Mouse (Mus musculus) kidney, embryonic 16.5 days (tissue): Measurements from ENCODE around the gene Crxos. TPM values are rescaled to one million over a fixed set of nuclear protein-coding genes. Genes with fewer than 3 reads are reported as not detected.

ENCODE experiments used
- ATAC-seq: fragments of 200-750 bp; cut with Nextera tagmentation; 2 replicates; pipeline ENCODE4 v1.8.0; 2017; ENCODE audit warnings: moderate TSS enrichment; ENCODE audit not compliant: low FRiP score, low TSS enrichment
- H3K27ac ChIP-seq: fragments of 300-500 bp; sonication (generic); 2 replicates; pipeline ENCODE4 v1.5.1; 2014; ENCODE audit warnings: low read length
- H3K27me3 ChIP-seq: fragments of 300-500 bp; sonication (generic); 2 replicates; pipeline ENCODE4 v1.6.1; 2014; ENCODE audit warnings: low read length, control low read depth, mixed read lengths; ENCODE audit not compliant: insufficient read depth
- H3K36me3 ChIP-seq: fragments of 300-500 bp; sonication (generic); 2 replicates; pipeline ENCODE4 v1.6.1; 2014; ENCODE audit warnings: low read length, control low read depth, mixed read lengths; ENCODE audit not compliant: insufficient read depth
- H3K4me1 ChIP-seq: fragments of 300-500 bp; sonication (generic); 2 replicates; pipeline ENCODE4 v1.6.1; 2014; ENCODE audit warnings: low read length, control low read depth, mixed read lengths; ENCODE audit not compliant: insufficient read depth
- H3K4me2 ChIP-seq: fragments of 300-500 bp; sonication (generic); replicated peaks from 2 replicates; pipeline ENCODE4 v1.6.1; 2014; ENCODE audit warnings: low read depth, low read length
- H3K4me3 ChIP-seq: fragments of 300-500 bp; sonication (generic); 2 replicates; pipeline ENCODE4 v1.5.1; 2014; ENCODE audit warnings: mild to moderate bottlenecking, low read length
- H3K9ac ChIP-seq: fragments of 300-500 bp; sonication (generic); replicated peaks from 2 replicates; pipeline ENCODE4 v1.6.1; 2014; ENCODE audit warnings: low read length
- H3K9me3 ChIP-seq: fragments of 300-500 bp; sonication (generic); 2 replicates; pipeline ENCODE4 v1.6.1; 2016; ENCODE audit warnings: low read length, control low read depth
- WGBS: fragments of 180-500 bp; shearing (Covaris S2); extraction: QIAGEN DNeasy Blood & Tissue Kit; methylation state at CpG from one replicate; pipeline ENCODE4 v1.1.7; 2014; 5-methylcytosine and 5-hydroxymethylcytosine counted together
- polyA plus RNA-seq: library from polyadenylated mRNA; unstranded; fragments of >200 nt; fragmentation: Nextera tagmentation; extraction: Ambion mirVana; gene quantifications from 2 replicates; pipeline ENCODE4 v1.2.1, GENCODE M21; 2015

The Crxos gene
- polyA plus RNA-seq, 1 experiment from 2014 or later = not detected

- Histone ChIP-seq H3K36me3 (peaks cover 31% of the 10 kb centered on the region), H3K27ac (no peak overlapping the region)
- no peak for ATAC-seq
Observed at GRCm38 (mm10) chr7:15952416-15952815, 70.0 kb downstream of the Crxos start.

More at GRCm38 (mm10) chr7:15952416-15952815, 70.0 kb downstream of the Crxos start:
- peaks cover 23% of the 10 kb centered on the region for H3K4me1 ChIP-seq
- H3K9me3 ChIP-seq = peaks cover 4% of the 10 kb centered on the region; the same call in 1 of the 2 replicates
- H3K4me2 ChIP-seq = no peak overlapping the region
- no peak overlapping the region for H3K4me3 ChIP-seq
- no peaks in the 10 kb centered on the region for H3K27me3 ChIP-seq
- H3K9ac ChIP-seq = no peak overlapping the region
- WGBS = 72% methylated on average over 3 of the region's 3 CpGs

Other genes starting within 250 kb of the Crxos start
- not detected in 2 replicates for gene Obox3, start 242.7 kb upstream of the Crxos start, polyA plus RNA-seq
- not detected in 2 replicates for gene Obox5, start 132.5 kb upstream of the Crxos start, polyA plus RNA-seq
- not detected in 2 replicates for gene Obox6, start 42.9 kb upstream of the Crxos start, polyA plus RNA-seq
- not detected in 2 replicates for gene Crx, start 2.6 kb upstream of the Crxos start, polyA plus RNA-seq
- gene Selenow, start 39.8 kb downstream of the Crxos start, polyA plus RNA-seq = 690 and 706 TPM in 2 replicates
- 198 and 212 TPM in 2 replicates for gene Nop53, start 63.5 kb downstream of the Crxos start, polyA plus RNA-seq
- gene Ehd2, start 85.0 kb downstream of the Crxos start, polyA plus RNA-seq = 36.8 and 37.9 TPM in 2 replicates
- gene Bicra, start 165.3 kb downstream of the Crxos start, polyA plus RNA-seq = 7.1 and 7.5 TPM in 2 replicates
- gene Zfp541, start 179.2 kb downstream of the Crxos start, polyA plus RNA-seq = 0.04 and 0.09 TPM in 2 replicates
- 215 and 220 TPM in 2 replicates for gene Napa, start 215.8 kb downstream of the Crxos start, polyA plus RNA-seq
- 33.9 and 36.8 TPM in 2 replicates for gene Kptn, start 237.3 kb downstream of the Crxos start, polyA plus RNA-seq
- gene Slc8a2, start 247.2 kb downstream of the Crxos start, polyA plus RNA-seq = 0.12 and 0.17 TPM in 2 replicates